Mouse (Mus musculus): ENCODE measurements around the gene Slco4a1. TPM values are rescaled to one million over a fixed set of nuclear protein-coding genes. Genes with fewer than 3 reads are reported as not detected.

The Slco4a1 gene
- total and polyA plus RNA-seq, 2 experiments from 2014 or later = 1.6 to 1.8 TPM

DNA sequence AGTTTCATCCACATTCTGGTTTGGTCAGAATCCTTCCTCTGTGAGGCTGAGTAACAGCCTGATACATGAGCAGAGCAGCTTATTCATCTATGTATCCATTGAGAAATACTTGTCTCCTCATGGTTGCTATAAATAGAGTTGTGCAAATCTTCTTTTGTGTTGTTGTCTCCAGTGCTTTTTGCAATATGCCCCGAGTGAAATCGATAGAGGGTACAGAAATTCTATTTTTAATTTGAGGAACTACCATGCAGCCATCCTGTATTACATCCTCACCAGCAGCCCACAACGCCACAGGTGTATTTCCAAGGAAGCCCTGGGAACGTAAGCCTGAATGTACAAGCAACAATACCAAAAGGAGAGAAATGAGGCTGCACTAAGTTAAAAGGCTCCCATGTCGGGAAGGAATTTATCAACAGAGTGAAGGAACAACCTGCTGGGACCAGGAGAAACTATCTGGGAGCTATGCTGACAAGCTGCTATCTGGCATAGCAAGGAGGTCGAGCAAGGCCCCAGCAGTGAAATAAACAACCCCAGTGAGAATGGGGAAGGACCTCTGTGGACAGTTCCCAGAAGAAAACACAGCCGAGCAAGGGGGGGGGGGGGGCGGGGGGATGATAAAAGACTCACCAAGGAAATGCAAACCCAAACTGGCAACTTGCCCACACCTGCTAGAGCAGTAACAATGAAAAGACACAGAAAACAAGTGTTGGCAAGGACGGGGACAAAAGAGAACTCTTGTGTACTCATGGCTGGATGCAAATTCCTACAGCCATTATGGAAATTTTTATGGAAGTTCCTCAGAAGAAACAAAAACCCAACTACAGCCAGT lies 10.9 kb upstream of the Slco4a1 start:
- WGBS = 27% methylated on average over 8 of the region's 9 CpGs
- no peak overlapping the region for H3K9ac ChIP-seq
- H3K4me2 ChIP-seq (ENCODE audit: low read depth) = no peak overlapping the region
- H3K4me3 ChIP-seq (ENCODE audit: low read depth, low read length) = no peak overlapping the region
- no peak overlapping the region for H3K27ac ChIP-seq (ENCODE audit: low read depth, low read length)
- H3K4me1 ChIP-seq (ENCODE audit: insufficient read depth) = no peaks in the 10 kb centered on the region
- no peak for TF ChIP-seq CTCF (IDR thresholded peaks at IDR 0.05; ENCODE audit: low read depth)
- no peaks in the 10 kb centered on the region for H3K27me3 ChIP-seq (ENCODE audit: insufficient read depth, low read length)
- ATAC-seq (no peak), DNase-seq (no peak)
- H3K36me3 ChIP-seq (ENCODE audit: insufficient read depth) = no peaks in the 10 kb centered on the region
- H3K9me3 ChIP-seq (ENCODE audit: low read length) = no peaks in the 10 kb centered on the region

- Histone ChIP-seq H3K4me3 (ENCODE audit: low read depth, low read length) (no peak overlapping the region), H3K27me3 (ENCODE audit: insufficient read depth, low read length) (no peaks in the 10 kb centered on the region), H3K36me3 (ENCODE audit: insufficient read depth) (no peaks in the 10 kb centered on the region), H3K9me3 (ENCODE audit: low read length) (no peaks in the 10 kb centered on the region), H3K4me1 (ENCODE audit: insufficient read depth) (no peaks in the 10 kb centered on the region), H3K27ac (ENCODE audit: low read depth, low read length) (no peak overlapping the region), H3K9ac (no peak overlapping the region), H3K4me2 (ENCODE audit: low read depth) (no peak overlapping the region)
- no peak for TF ChIP-seq CTCF (IDR thresholded peaks at IDR 0.05; ENCODE audit: low read depth)
- WGBS = 95% methylated on average over 1 of the region's 1 CpGs
- DNase-seq (no peak), ATAC-seq (no peak)
These were observed 10.1 kb upstream of the Slco4a1 start for GRCm38 (mm10) chr2:180445962-180446361.

GRCm38 (mm10) chr2:180449007-180449406 lies 7.0 kb upstream of the Slco4a1 start:
- Histone ChIP-seq H3K36me3 (ENCODE audit: insufficient read depth) (no peaks in the 10 kb centered on the region), H3K27me3 (ENCODE audit: insufficient read depth, low read length) (no peaks in the 10 kb centered on the region), H3K4me2 (ENCODE audit: low read depth) (no peak overlapping the region), H3K9me3 (ENCODE audit: low read length) (no peaks in the 10 kb centered on the region), H3K4me1 (ENCODE audit: insufficient read depth) (no peaks in the 10 kb centered on the region), H3K4me3 (ENCODE audit: low read depth, low read length) (no peak overlapping the region), H3K9ac (no peak overlapping the region), H3K27ac (ENCODE audit: low read depth, low read length) (no peak overlapping the region)
- DNase-seq (no peak), ATAC-seq (no peak)
- WGBS = 79% methylated on average over 5 of the region's 5 CpGs
- TF ChIP-seq CTCF (IDR thresholded peaks at IDR 0.05; ENCODE audit: low read depth) = no peak

DNA sequence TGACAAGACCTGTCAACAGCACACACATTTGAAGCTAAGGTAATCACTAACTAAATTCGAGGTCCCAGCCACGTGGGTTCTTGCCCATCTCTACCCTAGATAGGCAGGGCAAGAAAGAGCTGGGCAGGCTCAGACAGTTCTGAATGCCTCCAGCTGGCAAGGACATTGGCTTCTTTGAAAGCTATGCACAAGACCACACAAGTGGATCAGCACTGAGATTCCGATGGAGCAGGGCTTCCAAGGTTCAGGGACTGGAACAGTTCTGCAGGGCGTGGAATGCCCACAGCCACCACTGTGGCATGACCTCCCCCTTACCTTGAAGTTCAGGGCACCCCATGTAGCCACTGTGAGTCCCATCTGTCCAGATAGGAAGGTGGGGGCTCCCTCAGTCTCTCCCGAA lies 5.5 kb upstream of the Slco4a1 start:
- no peak overlapping the region for H3K4me3 ChIP-seq (ENCODE audit: low read depth, low read length)
- no peak for DNase-seq
- no peaks in the 10 kb centered on the region for H3K9me3 ChIP-seq (ENCODE audit: low read length)
- no peak for ATAC-seq
- H3K9ac ChIP-seq = no peak overlapping the region
- 68% methylated on average over 5 of the region's 5 CpGs for WGBS
- TF ChIP-seq CTCF (IDR thresholded peaks at IDR 0.05; ENCODE audit: low read depth) = no peak
- no peaks in the 10 kb centered on the region for H3K27me3 ChIP-seq (ENCODE audit: insufficient read depth, low read length)
- no peak overlapping the region for H3K4me2 ChIP-seq (ENCODE audit: low read depth)
- no peaks in the 10 kb centered on the region for H3K36me3 ChIP-seq (ENCODE audit: insufficient read depth)
- no peak overlapping the region for H3K27ac ChIP-seq (ENCODE audit: low read depth, low read length)
- no peaks in the 10 kb centered on the region for H3K4me1 ChIP-seq (ENCODE audit: insufficient read depth)

GRCm38 (mm10) chr2:180456705-180457104 lies 660 bp downstream of the Slco4a1 start:
- H3K27ac ChIP-seq (ENCODE audit: low read depth, low read length) = no peak overlapping the region
- peak overlapping the region; percentile 53 for H3K4me3 ChIP-seq (ENCODE audit: low read depth, low read length)
- no peak for TF ChIP-seq CTCF (IDR thresholded peaks at IDR 0.05; ENCODE audit: low read depth)
- peak overlapping the region; percentile 56 for H3K9ac ChIP-seq
- no peaks in the 10 kb centered on the region for H3K9me3 ChIP-seq (ENCODE audit: low read length)
- H3K4me2 ChIP-seq (ENCODE audit: low read depth) = peak overlapping the region; percentile 96
- H3K4me1 ChIP-seq (ENCODE audit: insufficient read depth) = no peaks in the 10 kb centered on the region
- no peaks in the 10 kb centered on the region for H3K36me3 ChIP-seq (ENCODE audit: insufficient read depth)
- under 1% methylated on average over 27 of the region's 28 CpGs for WGBS
- H3K27me3 ChIP-seq (ENCODE audit: insufficient read depth, low read length) = no peaks in the 10 kb centered on the region
- ATAC-seq (peak; percentile 51), DNase-seq (peak; percentile 49)

- no peak for TF ChIP-seq CTCF (IDR thresholded peaks at IDR 0.05; ENCODE audit: low read depth)
- no peak for DNase-seq
- 47% methylated on average over 2 of the region's 2 CpGs for WGBS
- ATAC-seq = no peak
- Histone ChIP-seq H3K36me3 (ENCODE audit: insufficient read depth) (no peaks in the 10 kb centered on the region), H3K27me3 (ENCODE audit: insufficient read depth, low read length) (no peaks in the 10 kb centered on the region), H3K4me2 (ENCODE audit: low read depth) (no peak overlapping the region), H3K4me3 (ENCODE audit: low read depth, low read length) (no peak overlapping the region), H3K4me1 (ENCODE audit: insufficient read depth) (no peaks in the 10 kb centered on the region), H3K9me3 (ENCODE audit: low read length) (no peaks in the 10 kb centered on the region), H3K9ac (no peak overlapping the region), H3K27ac (ENCODE audit: low read depth, low read length) (no peak overlapping the region)
These were observed 1.6 kb downstream of the Slco4a1 start for GRCm38 (mm10) chr2:180457680-180458079.

DNA sequence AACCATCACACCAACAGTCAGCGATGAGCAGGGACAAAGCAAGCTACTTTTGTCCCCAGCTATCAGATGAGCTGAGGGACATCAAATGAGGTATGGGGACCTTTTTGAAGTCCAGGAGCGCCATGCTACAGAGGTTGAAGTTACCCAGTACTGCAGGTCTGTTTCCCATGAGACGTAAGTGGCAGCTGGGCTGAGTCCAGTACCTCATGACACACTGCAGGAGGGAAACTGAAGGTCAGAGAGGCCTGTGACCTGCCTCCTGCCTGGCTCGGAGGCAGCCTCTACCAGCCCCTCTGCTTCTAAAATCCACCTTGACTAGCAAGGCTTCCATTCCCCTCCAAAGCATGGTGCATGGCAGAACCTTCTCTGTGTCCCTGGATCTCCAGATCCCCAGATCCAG lies 3.4 kb downstream of the Slco4a1 start:
- no peak overlapping the region for H3K4me2 ChIP-seq (ENCODE audit: low read depth)
- TF ChIP-seq CTCF (IDR thresholded peaks at IDR 0.05; ENCODE audit: low read depth) = no peak
- H3K9ac ChIP-seq = no peak overlapping the region
- ATAC-seq = no peak
- no peaks in the 10 kb centered on the region for H3K9me3 ChIP-seq (ENCODE audit: low read length)
- no peaks in the 10 kb centered on the region for H3K27me3 ChIP-seq (ENCODE audit: insufficient read depth, low read length)
- no peak overlapping the region for H3K27ac ChIP-seq (ENCODE audit: low read depth, low read length)
- no peak overlapping the region for H3K4me3 ChIP-seq (ENCODE audit: low read depth, low read length)
- no peaks in the 10 kb centered on the region for H3K4me1 ChIP-seq (ENCODE audit: insufficient read depth)
- DNase-seq = no peak
- no peaks in the 10 kb centered on the region for H3K36me3 ChIP-seq (ENCODE audit: insufficient read depth)
- 85% methylated on average over 4 of the region's 4 CpGs for WGBS
